Mouse (Mus musculus) forebrain, postnatal 0 days (tissue): Measurements from ENCODE around the gene Hinfp. TPM values are rescaled to one million over a fixed set of nuclear protein-coding genes. Genes with fewer than 3 reads are reported as not detected.
"Not testable (repeated sequence)": the region's sequence is repeated elsewhere in the genome, so short reads cannot be mapped to it uniquely, and the experiment has no call there.

Experiments used
- ATAC-seq: fragments of 200-750 bp; cut with Nextera tagmentation; 2 replicates; pipeline ENCODE4 v1.8.0; 2017; ENCODE audit warnings: mild to moderate bottlenecking, moderate library complexity
- DNase-seq: peaks from one replicate; pipeline ENCODE4 v3.0.0-alpha.2; 2015
- H3K27ac ChIP-seq: fragments of 300-500 bp; sonication (generic); 2 replicates; pipeline ENCODE4 v1.5.1; 2014; ENCODE audit warnings: low read depth, mild to moderate bottlenecking, antibody characterized with exemption, low read length, moderate library complexity, mixed read lengths
- H3K27me3 ChIP-seq: fragments of 300-500 bp; sonication (generic); 2 replicates; pipeline ENCODE4 v1.6.1; 2014; ENCODE audit warnings: mild to moderate bottlenecking, low read length, mixed read lengths; ENCODE audit not compliant: insufficient read depth
- H3K36me3 ChIP-seq: fragments of 300-500 bp; sonication (generic); 2 replicates; pipeline ENCODE4 v1.6.1; 2014; ENCODE audit warnings: mild to moderate bottlenecking, moderate library complexity; ENCODE audit not compliant: insufficient read depth
- H3K4me1 ChIP-seq: fragments of 300-500 bp; sonication (generic); 2 replicates; pipeline ENCODE4 v1.6.1; 2014; ENCODE audit warnings: antibody characterized with exemption; ENCODE audit not compliant: insufficient read depth
- H3K4me2 ChIP-seq: fragments of 300-500 bp; sonication (generic); 2 replicates; pipeline ENCODE4 v1.6.1; 2014; ENCODE audit warnings: low read depth, mild to moderate bottlenecking, moderate library complexity
- H3K4me3 ChIP-seq: fragments of 300-500 bp; sonication (generic); 2 replicates; pipeline ENCODE4 v1.5.1; 2014; ENCODE audit warnings: low read depth, low read length, mixed read lengths
- H3K9ac ChIP-seq: fragments of 300-500 bp; sonication (generic); 2 replicates; pipeline ENCODE4 v1.6.1; 2014; ENCODE audit warnings: mild to moderate bottlenecking
- H3K9me3 ChIP-seq: fragments of 300-500 bp; sonication (generic); 2 replicates; pipeline ENCODE4 v1.6.1; 2016; ENCODE audit warnings: low read length
- CTCF ChIP-seq: sonication (generic); IDR thresholded peaks from 2 replicates; pipeline ENCODE4 v1.5.1; 2016; ENCODE audit warnings: antibody characterized with exemption, control low read depth, low read depth
- WGBS: fragments of 180-500 bp; shearing (Covaris S2); extraction: QIAGEN DNeasy Blood & Tissue Kit; methylation state at CpG from one replicate; pipeline ENCODE4 v1.1.7; 2014; 5-methylcytosine and 5-hydroxymethylcytosine counted together
- polyA plus RNA-seq: library from polyadenylated mRNA; unstranded; fragments of >200 nt; fragmentation: Nextera tagmentation; extraction: Ambion mirVana; gene quantifications from 2 replicates; pipeline ENCODE4 v1.2.1, GENCODE M21; 2015
- total RNA-seq: library from RNA; depleted of rRNA; stranded (reverse); fragments of >200 nt; gene quantifications from 2 replicates; pipeline ENCODE4 v1.2.3, GENCODE M21; 2014

The Hinfp gene
- total and polyA plus RNA-seq, 2 experiments from 2014 or later = 14.2 to 29.5 TPM

- no peak for ATAC-seq
- Histone ChIP-seq H3K4me1 (no peaks in the 10 kb centered on the region), H3K27me3 (no peaks in the 10 kb centered on the region), H3K27ac (no peak overlapping the region), H3K4me2 (no peak overlapping the region), H3K4me3 (no peak overlapping the region), H3K9me3 (no peaks in the 10 kb centered on the region), H3K9ac (no peak overlapping the region), H3K36me3 (peaks cover 48% of the 10 kb centered on the region)
- 40% methylated on average over 10 of the region's 10 CpGs for WGBS
- DNase-seq = no peak
- no peak for TF ChIP-seq CTCF
Measured at GRCm38 (mm10) chr9:44310750-44311135, 5.3 kb upstream of the Hinfp start.

- TF ChIP-seq CTCF = no peak
- DNase-seq (no peak), ATAC-seq (no peak)
- H3K36me3 ChIP-seq = peaks cover 39% of the 10 kb centered on the region
- H3K27ac ChIP-seq = no peak overlapping the region
- no peak overlapping the region for H3K4me2 ChIP-seq
- no peaks in the 10 kb centered on the region for H3K27me3 ChIP-seq
- 58% methylated on average over 3 of the region's 3 CpGs for WGBS
- no peaks in the 10 kb centered on the region for H3K4me1 ChIP-seq
- no peak overlapping the region for H3K9ac ChIP-seq
- no peaks in the 10 kb centered on the region for H3K9me3 ChIP-seq
- no peak overlapping the region for H3K4me3 ChIP-seq
Measured at GRCm38 (mm10) chr9:44309756-44310155, 4.3 kb upstream of the Hinfp start.

GRCm38 (mm10) chr9:44307248-44307647 lies 1.8 kb upstream of the Hinfp start:
- no peaks in the 10 kb centered on the region for H3K27me3 ChIP-seq
- no peak for DNase-seq
- H3K4me1 ChIP-seq = peaks cover 7% of the 10 kb centered on the region
- no peak overlapping the region for H3K4me3 ChIP-seq
- no peak overlapping the region for H3K4me2 ChIP-seq
- no peak overlapping the region for H3K9ac ChIP-seq
- no peaks in the 10 kb centered on the region for H3K9me3 ChIP-seq
- H3K36me3 ChIP-seq = peaks cover 21% of the 10 kb centered on the region
- H3K27ac ChIP-seq = no peak overlapping the region
- TF ChIP-seq CTCF = no peak
- 93% methylated on average over 2 of the region's 2 CpGs for WGBS
- ATAC-seq = no peak

- 88% methylated on average over 6 of the region's 6 CpGs for WGBS
- TF ChIP-seq CTCF = no peak
Measured at GRCm38 (mm10) chr9:44306532-44306931, 1.1 kb upstream of the Hinfp start.

GRCm38 (mm10) chr9:44300001-44300400 lies 5.5 kb downstream of the Hinfp start:
- not testable (repeated sequence) for H3K4me1 ChIP-seq, ATAC-seq, DNase-seq, H3K27me3 ChIP-seq, H3K9me3 ChIP-seq, H3K27ac ChIP-seq, H3K9ac ChIP-seq, H3K4me2 ChIP-seq, H3K4me3 ChIP-seq
- H3K36me3 ChIP-seq = peaks cover 61% of the 10 kb centered on the region
- 91% methylated on average over 3 of the region's 3 CpGs for WGBS

More at GRCm38 (mm10) chr9:44306532-44306931, 1.1 kb upstream of the Hinfp start:
- ATAC-seq (no peak), DNase-seq (no peak)
- no peak overlapping the region for H3K9ac ChIP-seq
- no peak overlapping the region for H3K4me2 ChIP-seq
- H3K4me3 ChIP-seq = no peak overlapping the region
- H3K27me3 ChIP-seq = no peaks in the 10 kb centered on the region
- H3K9me3 ChIP-seq = no peaks in the 10 kb centered on the region
- H3K4me1 ChIP-seq = peaks cover 7% of the 10 kb centered on the region
- H3K27ac ChIP-seq = no peak overlapping the region
- peaks cover 23% of the 10 kb centered on the region for H3K36me3 ChIP-seq

GRCm38 (mm10) chr9:44292490-44292889 lies 13.0 kb downstream of the Hinfp start:
- TF ChIP-seq CTCF = peak; percentile 74
- no peak overlapping the region for H3K4me3 ChIP-seq
- no peak overlapping the region for H3K4me2 ChIP-seq
- H3K36me3 ChIP-seq = peaks cover 50% of the 10 kb centered on the region
- no peak overlapping the region for H3K9ac ChIP-seq
- ATAC-seq (no peak), DNase-seq (peak; percentile 64)
- 63% methylated on average over 3 of the region's 3 CpGs for WGBS
- no peak overlapping the region for H3K27ac ChIP-seq
- H3K27me3 ChIP-seq = no peaks in the 10 kb centered on the region
- H3K9me3 ChIP-seq = no peaks in the 10 kb centered on the region
- H3K4me1 ChIP-seq = peaks cover 6% of the 10 kb centered on the region; the same call in 1 of the 2 replicates

GRCm38 (mm10) chr9:44288959-44289291 lies 16.5 kb downstream of the Hinfp start:
- Histone ChIP-seq H3K36me3 (peaks cover 26% of the 10 kb centered on the region), H3K27ac (peak overlapping the region; percentile 77; the same call in 1 of the 2 replicates), H3K27me3 (no peaks in the 10 kb centered on the region), H3K9ac (peak overlapping the region; percentile 90), H3K4me1 (peaks cover 11% of the 10 kb centered on the region; the same call in 1 of the 2 replicates), H3K9me3 (no peaks in the 10 kb centered on the region), H3K4me2 (peak overlapping the region; percentile 77), H3K4me3 (peak overlapping the region; percentile 88)
- no peak for TF ChIP-seq CTCF
- WGBS = 9% methylated on average over 11 of the region's 11 CpGs
- ATAC-seq (no peak), DNase-seq (no peak)
